In genomic region chr2:121688107-121688506, GRCm38 (mm10) we compare ENCODE assay signal across 18 mouse cellular contexts.
A peak's percentile ranks its signal among the peaks of the same experiment; 100 is the strongest.
DNase-seq lines count a peak whose midpoint lies in the region; ATAC-seq and TF ChIP-seq lines count a peak whose summit lies in the region.
"Had no signal": no experiment of that assay in that cellular context is flagged by ENCODE, and none has a peak within 500 bp of the region (broad histone marks: within the 10 kb centered on the region; RNA-seq: fewer than 3 reads in every experiment).

No protein-coding gene starts in this region.

- H3K27ac ChIP-seq in midbrain, embryonic 11.5 days (ENCODE audit: low read depth, low read length): no peak overlapping the region
- no peak overlapping the region for H3K27ac ChIP-seq in forebrain, postnatal 0 days (ENCODE audit: low read depth, low read length)
- H3K27ac ChIP-seq: embryonic facial prominence, embryonic 10.5 days; forebrain, embryonic 10.5 days; heart, embryonic 10.5 days; hindbrain, postnatal 0 days; midbrain, embryonic 10.5 days had no signal

- H3K27me3 ChIP-seq in Patski: no peaks in the 10 kb centered on the region
- no peaks in the 10 kb centered on the region for H3K27me3 ChIP-seq in midbrain, embryonic 11.5 days (ENCODE audit: control insufficient read depth, insufficient read depth, low read length)
- H3K27me3 ChIP-seq in forebrain, postnatal 0 days (ENCODE audit: insufficient read depth, low read length): no peaks in the 10 kb centered on the region

- TF ChIP-seq CTCF in Patski (IDR thresholded peaks at IDR 0.05): no peak
- no peak for TF ChIP-seq CTCF in forebrain, postnatal 0 days (IDR thresholded peaks at IDR 0.05; ENCODE audit: low read depth)

- WGBS in midbrain, embryonic 11.5 days: 81% methylated on average over 2 of the region's 2 CpGs
- 81% methylated on average over 2 of the region's 2 CpGs for WGBS in forebrain, postnatal 0 days

- no peaks in the 10 kb centered on the region for H3K4me1 ChIP-seq in midbrain, embryonic 11.5 days (ENCODE audit: control insufficient read depth, insufficient read depth, low read length)
- H3K4me1 ChIP-seq in forebrain, postnatal 0 days (ENCODE audit: insufficient read depth): peaks cover 5% of the 10 kb centered on the region; the same call in 1 of the 2 replicates

- in situ Hi-C loops in Patski (cut with MboI; ENCODE audit: low pct_unique_long_range_greater_than_20kb): no loop called here

- H3K4me2 ChIP-seq in midbrain, embryonic 11.5 days: no peak overlapping the region
- H3K4me2 ChIP-seq in forebrain, postnatal 0 days (ENCODE audit: low read depth): no peak overlapping the region

- POLR2A ChIA-PET in Patski (lab: Charles Lee): no interaction called here

- H3K9me3 ChIP-seq in midbrain, embryonic 11.5 days (ENCODE audit: control insufficient read depth, low read length): no peaks in the 10 kb centered on the region
- no peaks in the 10 kb centered on the region for H3K9me3 ChIP-seq in forebrain, postnatal 0 days (ENCODE audit: low read length)
- H3K9me3 ChIP-seq: embryonic facial prominence, embryonic 10.5 days; forebrain, embryonic 10.5 days; G1E; heart, embryonic 10.5 days; midbrain, embryonic 10.5 days had no signal

- ATAC-seq in Patski: no peak
- no peak for ATAC-seq in midbrain, embryonic 11.5 days (ENCODE audit: low FRiP score)
- ATAC-seq in forebrain, postnatal 0 days: no peak
- ATAC-seq: hindbrain, postnatal 0 days; liver, postnatal 0 days had no signal

- no peaks in the 10 kb centered on the region for H3K36me3 ChIP-seq in midbrain, embryonic 11.5 days (ENCODE audit: control insufficient read depth, insufficient read depth, low read length)
- no peaks in the 10 kb centered on the region for H3K36me3 ChIP-seq in forebrain, postnatal 0 days (ENCODE audit: insufficient read depth)
- H3K36me3 ChIP-seq: embryonic facial prominence, embryonic 10.5 days; forebrain, embryonic 10.5 days; G1E; heart, embryonic 10.5 days; midbrain, embryonic 10.5 days had no signal

- no peak overlapping the region for H3K4me3 ChIP-seq in midbrain, embryonic 11.5 days (ENCODE audit: low read depth, low read length)
- no peak overlapping the region for H3K4me3 ChIP-seq in forebrain, postnatal 0 days (ENCODE audit: low read depth, low read length)
- H3K4me3 ChIP-seq: embryonic facial prominence, embryonic 10.5 days; forebrain, embryonic 10.5 days; heart, embryonic 10.5 days; midbrain, embryonic 10.5 days; myocyte had no signal

- no peak overlapping the region for H3K9ac ChIP-seq in midbrain, embryonic 11.5 days (ENCODE audit: low read length)
- no peak overlapping the region for H3K9ac ChIP-seq in forebrain, postnatal 0 days
- H3K9ac ChIP-seq: liver, postnatal 0 days had no signal

- DNase-seq in lung, adult 18-20 months: peak; percentile 9 to 41
- DNase-seq in lung, postnatal 10 days: no peak
- DNase-seq in Patski (ENCODE audit: low read depth, low spot score): peak; percentile 15
- DNase-seq in adrenal gland, postnatal 25 days: peak; percentile 60
- peak; percentile 15 for DNase-seq in kidney, postnatal 14 days
- DNase-seq in heart, adult 11 months: no peak
- no peak for DNase-seq in midbrain, embryonic 11.5 days (ENCODE audit: low spot score, missing footprints)
- no peak for DNase-seq in forebrain, postnatal 0 days
- DNase-seq: cerebellum, adult 9-11 months; liver, postnatal 0 days; thymus, postnatal 36 days had no signal

- CTCF ChIA-PET in Patski (lab: Charles Lee): no interaction called here

Comparison
In these comparisons a context has a peak if more than half of its experiments do, and no peak if none do; other contexts are left out.
1. DNase-seq: peak in lung, adult 18-20 months (2 of 2), Patski (single experiment), adrenal gland, postnatal 25 days (single experiment) and kidney, postnatal 14 days (single experiment); none in lung, postnatal 10 days (single experiment), heart, adult 11 months (single experiment), midbrain, embryonic 11.5 days (single experiment) and forebrain, postnatal 0 days (single experiment).